Mouse (Mus musculus): ENCODE data around the gene Pecam1.

Pecam1 gene

GRCm38 (mm10) chr11:106688375-106688774 lies 62.1 kb downstream of the Pecam1 start:
- no peak for DNase-seq

DNA sequence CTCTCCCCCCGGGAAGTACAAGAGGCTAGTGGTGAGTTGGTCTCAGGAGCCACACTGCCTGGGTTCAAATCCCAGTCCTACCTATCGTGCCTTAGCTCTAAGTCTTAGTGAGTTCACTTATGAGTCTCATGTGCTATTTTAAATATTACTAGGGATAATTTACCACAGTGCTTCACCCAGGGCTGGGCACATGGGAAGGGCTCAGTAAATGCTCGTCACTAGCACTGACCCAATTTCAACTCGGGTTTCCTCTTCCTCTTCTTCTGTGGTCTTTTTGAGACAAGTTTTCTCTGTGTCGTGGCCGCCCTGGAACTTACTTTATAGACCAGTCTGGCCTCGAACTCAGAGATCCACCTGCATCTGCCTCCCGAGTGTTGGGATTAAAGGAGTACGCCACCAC lies 63.1 kb downstream of the Pecam1 start:
- no peak for DNase-seq

DNA sequence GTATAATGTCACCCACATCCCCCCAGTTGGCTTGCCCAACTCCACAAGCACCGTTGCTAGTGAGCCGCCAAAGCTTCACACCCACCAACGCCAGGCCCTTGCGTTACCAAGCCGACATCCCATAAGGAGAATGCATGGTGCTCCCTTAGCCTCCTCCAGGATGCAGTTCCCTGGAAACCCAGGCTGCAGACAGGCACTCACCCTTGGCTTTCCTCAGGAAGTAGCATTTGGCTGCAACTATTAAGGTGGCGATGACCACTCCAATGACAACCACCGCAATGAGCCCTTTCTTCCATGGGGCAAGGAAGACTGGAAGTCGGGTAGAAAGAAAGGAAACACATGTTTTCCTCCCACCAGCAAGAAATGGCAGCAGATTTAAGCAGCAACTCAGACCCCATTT lies 66.4 kb downstream of the Pecam1 start:
- no peak for DNase-seq

DNA sequence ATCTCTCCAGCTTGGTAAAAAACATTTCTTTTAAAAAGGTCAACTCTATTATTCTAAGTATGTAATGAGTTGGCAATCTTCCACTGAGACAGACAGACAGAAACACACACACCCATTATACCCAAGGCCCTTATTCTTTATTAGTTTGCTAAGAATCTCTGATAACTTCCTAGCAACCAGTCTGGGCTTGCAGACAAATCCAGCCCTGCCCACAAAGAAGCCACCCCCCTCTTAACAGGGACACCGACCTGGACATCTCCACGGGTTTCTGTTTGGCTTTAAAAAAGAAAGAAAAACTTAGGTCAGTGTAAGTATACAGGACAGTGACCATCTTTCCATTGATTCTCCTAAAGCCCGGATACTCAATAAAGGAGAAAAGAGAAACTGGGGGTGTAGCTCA lies 67.1 kb downstream of the Pecam1 start:
- no peak for DNase-seq

DNA sequence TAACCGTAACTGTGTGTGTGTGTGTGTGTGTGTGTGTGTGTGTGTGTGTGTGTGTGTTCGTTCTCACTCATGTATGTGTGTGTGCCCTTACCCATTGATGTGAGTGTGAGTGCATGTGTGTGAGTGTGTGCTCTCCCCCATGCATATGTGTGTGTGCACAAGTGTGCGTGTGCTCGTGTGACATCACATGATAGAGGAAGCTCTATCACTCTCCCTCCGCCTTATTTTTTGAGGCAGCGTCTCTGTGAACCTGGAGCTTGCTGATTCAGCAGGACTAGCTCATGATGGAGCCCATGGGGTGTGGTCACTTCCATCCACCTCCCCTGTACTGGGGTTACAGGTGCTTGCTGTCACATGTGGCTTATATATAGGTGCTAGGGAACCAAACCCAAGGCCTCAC lies 69.3 kb downstream of the Pecam1 start:
- no peak for DNase-seq

DNA sequence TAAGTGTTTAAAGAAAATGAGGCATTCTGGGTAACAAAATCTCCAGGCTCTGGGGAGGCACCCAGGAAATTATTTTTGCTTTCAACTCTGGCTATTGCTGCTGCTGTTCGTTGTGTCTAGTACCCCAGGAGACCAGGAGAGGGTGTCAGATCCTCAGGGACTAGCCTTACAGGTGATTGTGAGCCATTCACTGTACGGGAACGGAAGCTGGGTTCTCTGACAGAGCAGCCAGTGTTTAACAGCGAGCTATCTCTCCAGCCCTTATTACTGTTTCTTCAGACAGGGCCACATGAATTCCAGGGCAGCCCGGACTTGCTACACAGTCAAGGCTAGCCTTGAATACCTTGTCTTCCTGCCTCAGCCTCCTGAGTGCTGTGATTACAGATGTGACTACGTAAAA lies 70.6 kb downstream of the Pecam1 start:
- no peak for DNase-seq

- no peak for DNase-seq
Observed at GRCm38 (mm10) chr11:106677910-106678591, 72.4 kb downstream of the Pecam1 start.

DNA sequence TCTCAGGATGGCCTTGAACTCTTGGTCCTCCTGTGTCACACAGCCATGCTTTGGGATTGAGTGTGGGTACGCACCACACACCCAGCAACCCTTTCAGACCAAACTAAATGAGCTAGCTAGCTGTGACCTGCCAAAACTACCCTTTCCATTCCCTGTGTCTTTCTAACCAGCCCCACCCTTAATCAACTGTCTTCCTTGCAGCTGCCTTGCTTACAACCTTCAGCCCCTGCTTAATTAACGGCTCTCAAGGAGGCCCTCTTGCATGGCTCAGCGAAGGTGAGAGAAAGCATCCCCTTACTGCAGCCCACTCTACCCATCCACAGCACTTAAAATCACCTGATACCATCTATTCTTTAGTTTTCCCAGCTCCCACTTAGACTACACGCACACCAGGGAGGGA lies 73.1 kb downstream of the Pecam1 start:
- DNase-seq: no peak

GRCm38 (mm10) chr11:106675875-106676274 lies 74.6 kb downstream of the Pecam1 start:
- no peak for DNase-seq

GRCm38 (mm10) chr11:106675201-106675726 lies 75.2 kb downstream of the Pecam1 start:
- DNase-seq: no peak

DNA sequence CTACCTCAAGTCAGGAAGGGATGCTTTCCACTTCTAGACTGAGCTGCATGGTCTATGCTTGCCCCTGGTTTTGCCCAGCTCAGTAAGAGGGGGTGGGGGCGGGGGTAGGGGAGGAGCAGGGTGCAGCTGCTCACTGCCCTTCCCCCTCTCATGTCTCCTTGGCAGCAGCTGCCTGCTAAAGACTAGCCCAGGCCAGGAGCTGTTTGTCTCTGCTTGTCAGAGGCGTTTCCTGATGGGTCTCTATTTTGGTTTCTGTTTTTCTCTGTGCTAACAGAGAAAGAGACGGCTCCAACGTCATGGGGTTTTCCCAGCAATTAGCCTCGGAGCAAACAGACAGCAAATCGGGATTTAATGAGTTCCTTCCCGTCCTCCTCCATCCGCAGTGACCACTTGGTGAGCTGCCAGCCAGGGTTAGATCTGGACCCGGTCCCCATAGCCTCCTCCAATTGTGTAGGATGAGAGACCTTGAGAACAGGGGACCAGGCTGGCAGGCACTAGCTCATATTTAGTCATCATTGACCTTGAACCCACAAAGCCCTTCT lies 75.7 kb downstream of the Pecam1 start:
- peak; percentile 71 to 82 for DNase-seq

DNA sequence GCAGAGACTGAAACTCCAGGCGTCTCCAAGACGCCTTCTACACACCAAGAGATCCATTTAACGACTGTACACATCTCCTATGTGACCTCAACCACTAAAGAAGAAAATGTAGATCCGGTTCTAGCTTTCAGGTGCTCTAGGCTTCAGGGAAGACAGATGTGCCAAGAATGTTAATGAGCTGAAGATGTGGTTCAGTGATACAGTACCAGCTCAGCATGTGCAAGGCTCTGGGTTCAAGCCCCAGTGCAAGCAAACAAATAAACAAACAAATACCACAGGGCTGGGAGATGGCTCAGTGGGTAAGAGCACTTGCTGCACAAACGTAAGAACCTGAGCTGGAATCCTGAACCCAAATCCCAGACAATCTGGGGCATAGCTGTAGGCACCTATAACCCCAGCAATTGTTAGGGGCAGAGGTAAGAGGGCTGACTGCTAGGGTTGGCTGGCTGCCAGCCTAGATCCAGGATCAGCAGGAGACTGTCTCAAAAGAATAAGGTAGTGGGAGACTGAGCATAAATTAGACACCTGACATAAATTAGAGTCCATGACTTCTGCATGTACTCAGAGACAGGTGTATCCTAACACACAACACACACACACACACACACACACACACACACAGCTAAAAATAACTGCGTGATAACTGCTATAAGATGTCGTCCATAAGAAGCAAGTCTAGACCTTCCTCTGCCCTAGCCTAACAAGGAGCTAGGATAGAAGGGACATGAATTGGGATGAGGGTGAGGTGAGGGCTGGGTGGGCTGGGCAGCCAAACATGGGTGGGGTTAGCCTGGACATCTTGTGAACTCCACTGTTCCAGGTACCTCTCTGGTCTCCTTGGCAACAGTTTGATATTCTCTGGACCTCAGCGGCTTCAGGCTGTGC lies 76.5 kb downstream of the Pecam1 start:
- DNase-seq: no peak

GRCm38 (mm10) chr11:106672919-106673505 lies 77.4 kb downstream of the Pecam1 start:
- DNase-seq: no peak

DNA sequence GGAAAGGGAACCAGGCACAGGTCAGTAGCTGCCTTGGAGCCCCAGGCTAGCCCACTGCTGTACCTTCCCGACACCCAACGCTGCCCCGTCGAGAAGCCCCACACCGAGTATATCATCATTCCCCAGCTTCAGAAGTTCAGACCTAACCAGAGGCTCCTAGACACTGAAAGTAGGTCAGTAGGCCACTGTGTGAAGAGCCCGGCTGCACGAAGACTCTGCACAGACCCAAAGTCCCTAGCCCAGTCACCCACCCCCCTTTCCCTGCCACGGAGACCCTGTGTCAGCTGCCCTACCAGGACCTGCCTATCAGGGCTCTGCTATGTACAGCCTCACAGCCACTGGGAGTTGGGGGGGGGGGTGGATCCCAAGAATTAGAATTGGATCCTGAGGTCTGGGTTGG lies 78.6 kb downstream of the Pecam1 start:
- peak; percentile 56 to 70 for DNase-seq

GRCm38 (mm10) chr11:106670951-106671478 lies 79.4 kb downstream of the Pecam1 start:
- DNase-seq: no peak

- DNase-seq: no peak
Observed at GRCm38 (mm10) chr11:106670266-106670665, 80.2 kb downstream of the Pecam1 start.

DNA sequence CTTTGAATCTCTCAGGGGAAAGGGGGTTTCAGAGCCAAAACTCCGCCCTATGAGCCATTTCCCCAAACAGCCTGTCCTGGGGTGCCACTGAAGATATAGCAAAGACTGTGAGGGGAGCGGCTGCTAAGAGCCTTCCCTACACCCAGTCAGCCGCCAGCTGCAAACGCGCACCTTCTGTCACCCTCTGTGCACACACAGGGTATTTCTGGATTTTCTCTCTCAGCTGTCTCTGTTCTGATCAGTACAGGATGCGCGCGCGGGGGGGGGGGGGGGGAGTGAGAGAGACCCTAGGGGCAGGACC lies 80.6 kb downstream of the Pecam1 start:
- peak; percentile 67 to 78 for DNase-seq

GRCm38 (mm10) chr11:106669102-106669872 lies 81.1 kb downstream of the Pecam1 start:
- no peak for DNase-seq

- no peak for DNase-seq
Observed at GRCm38 (mm10) chr11:106668336-106668735, 82.1 kb downstream of the Pecam1 start.

DNA sequence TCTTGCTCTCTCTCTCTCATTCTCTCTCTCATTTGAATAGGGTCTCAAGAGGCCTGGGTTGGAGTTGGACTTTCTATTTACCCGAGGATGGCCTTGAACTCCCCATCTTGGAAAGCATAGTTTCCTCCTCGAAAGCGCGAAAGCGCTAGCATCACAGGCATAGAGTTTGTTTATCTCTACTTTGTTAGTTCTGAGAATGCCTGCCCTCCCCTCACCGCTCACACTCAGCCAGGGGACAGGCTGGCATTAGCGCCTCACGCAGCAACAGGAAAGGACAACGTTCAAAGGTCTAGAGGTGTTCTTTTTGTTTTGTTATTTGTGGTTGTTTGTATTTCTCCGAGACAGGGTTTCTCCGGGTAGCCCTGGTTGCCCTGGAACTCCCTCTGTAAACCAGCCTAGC lies 82.6 kb downstream of the Pecam1 start:
- no peak for DNase-seq

DNA sequence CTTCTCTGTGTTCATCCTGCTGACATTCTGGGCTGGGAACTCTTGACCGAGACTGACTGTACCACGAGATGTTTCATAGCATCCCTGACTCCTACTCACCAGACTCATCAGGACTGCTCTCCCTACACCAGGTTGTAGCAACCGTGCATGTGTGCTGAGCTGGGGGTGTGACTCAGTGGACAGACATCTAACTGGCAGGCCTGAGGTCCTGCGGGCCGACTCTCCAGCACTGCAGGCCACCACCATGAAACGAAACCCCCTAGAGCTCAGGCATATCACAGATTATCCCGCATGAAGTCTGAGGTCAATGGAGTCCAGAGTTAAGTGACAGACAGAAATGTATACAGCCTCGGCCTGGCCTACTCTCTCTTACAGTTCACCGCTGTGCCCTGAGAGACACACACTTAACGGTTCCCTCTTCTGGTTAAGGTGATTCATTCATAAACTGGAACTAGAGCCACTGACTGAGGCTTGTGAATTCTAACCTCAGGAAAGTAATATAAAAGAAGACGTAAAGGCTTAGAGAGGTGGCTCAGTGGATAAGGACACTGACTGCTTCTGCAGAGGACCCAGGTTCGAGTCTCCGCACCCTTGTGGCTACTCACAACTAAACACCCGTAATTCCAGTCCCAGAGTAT lies 83.8 kb downstream of the Pecam1 start:
- no peak for DNase-seq

GRCm38 (mm10) chr11:106665841-106666240 lies 84.6 kb downstream of the Pecam1 start:
- DNase-seq: no peak
